Mouse (Mus musculus): ENCODE measurements around the gene Gm10912.

GRCm38 (mm10) chr2:104034832-104035472 lies 30.7 kb upstream of the Gm10912 start:
- TF ChIP-seq GATA1 (IDR thresholded peaks at IDR 0.05; ENCODE audit: low read length) (no peak), TAL1 (IDR thresholded peaks at IDR 0.05; ENCODE audit: low read length) (no peak)

All from erythroblast, embryonic 14.5 days (primary cell).